Mouse (Mus musculus) forelimb bud, embryonic 11.5 days (tissue): Measurements from ENCODE around the gene Gm42417.
"Not testable (repeated sequence)": the region's sequence is repeated elsewhere in the genome, so short reads cannot be mapped to it uniquely, and the experiment has no call there.

ENCODE experiments used
- DNase-seq: peaks from one replicate; pipeline ENCODE4 v3.0.0-alpha.2; 2012; ENCODE audit warnings: low read depth, low spot score

The Gm42417 gene

DNA sequence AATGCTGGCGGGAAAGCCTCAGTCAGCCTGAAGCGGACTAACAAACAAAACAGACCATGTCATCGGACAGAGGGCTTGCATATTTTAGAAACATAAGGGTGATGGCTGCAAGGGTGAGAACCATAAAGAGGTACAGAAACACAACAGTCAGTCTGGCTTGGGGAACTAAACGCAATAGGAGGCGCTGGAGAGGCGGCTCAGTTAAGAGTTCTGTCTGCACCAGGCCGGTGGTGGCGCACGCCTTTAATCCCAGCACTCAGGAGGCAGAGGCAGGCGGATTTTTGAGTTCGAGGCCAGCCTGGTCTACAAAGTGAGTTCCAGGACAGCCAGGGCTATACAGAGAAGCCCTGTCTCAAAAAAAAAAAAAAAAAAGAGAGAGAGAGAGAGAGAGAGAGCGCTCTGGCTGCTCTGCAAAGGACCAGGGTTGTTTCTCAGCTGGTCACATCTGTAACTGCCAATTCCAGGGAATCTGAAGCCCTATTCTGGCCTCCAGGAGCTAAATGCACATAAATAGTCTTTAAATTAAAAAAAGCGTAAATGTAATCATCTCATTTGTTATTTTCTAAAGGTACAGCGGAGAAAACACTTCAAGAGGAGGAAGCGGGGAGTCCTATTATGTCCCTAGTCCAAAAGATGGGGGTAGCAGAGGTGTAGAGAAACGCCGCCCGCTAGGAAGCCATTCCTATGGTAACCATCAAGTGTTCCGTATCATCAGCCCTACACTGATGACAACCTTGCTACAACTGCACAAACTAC lies 6.8 kb upstream of the Gm42417 start:
- no peak for DNase-seq

DNA sequence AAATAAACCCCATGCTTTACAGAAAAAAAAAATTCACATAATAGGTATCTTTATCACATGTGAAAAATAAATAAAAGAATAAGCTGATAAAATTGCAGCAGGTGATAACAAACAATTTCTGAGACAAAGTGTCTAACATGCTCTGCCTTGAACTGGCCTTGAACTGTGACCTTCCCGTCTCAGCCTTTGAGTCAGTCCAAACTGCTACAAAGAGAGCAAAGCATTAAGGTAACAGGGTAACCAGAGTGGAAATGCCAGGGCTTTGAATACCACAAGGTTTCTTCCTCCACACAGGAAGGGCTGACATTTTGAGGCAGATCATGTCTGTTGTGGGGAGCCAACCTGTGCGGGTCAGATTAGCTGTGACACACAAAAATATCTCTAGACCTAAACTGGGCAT lies 6.2 kb upstream of the Gm42417 start:
- DNase-seq: no peak

DNA sequence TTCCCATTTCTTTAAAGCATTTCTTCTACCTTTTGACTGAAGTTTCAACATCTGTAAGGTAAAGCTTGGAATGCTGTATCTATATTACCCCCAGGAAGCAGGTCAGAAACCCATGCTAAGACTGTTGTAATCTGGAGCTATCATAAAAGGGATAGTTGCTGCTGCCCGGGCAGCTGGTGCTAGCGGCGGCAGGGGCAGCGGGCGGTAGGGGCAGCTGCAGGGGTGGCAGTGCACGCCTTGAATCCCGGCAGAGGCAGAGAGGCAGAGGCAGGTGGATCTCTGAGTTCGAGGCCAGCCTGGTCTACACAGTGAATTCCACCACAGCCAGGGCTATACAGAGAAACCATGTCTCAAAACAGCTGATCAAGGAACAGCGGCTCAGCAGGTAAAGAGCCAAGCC lies 3.7 kb upstream of the Gm42417 start:
- DNase-seq: no peak

DNA sequence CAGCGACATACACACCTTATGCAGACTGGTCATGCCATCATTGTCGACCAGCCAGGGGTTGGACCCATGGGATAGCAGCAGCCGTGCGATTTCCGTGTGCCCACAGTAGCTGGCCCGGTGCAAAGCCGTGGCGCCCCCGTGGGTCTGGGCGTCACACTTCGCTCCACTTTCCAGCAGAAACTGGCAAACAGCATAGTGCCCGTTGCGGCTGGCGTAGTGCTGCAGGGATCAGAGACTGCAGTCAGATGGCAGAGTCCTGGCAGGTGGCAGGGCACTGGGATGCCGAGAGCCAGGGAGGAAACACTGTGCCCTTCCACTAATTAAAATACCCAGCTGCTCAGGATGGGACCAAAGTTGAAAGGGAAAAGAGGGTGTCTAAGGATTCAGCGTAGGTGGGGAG lies 2.6 kb upstream of the Gm42417 start:
- no peak for DNase-seq

DNA sequence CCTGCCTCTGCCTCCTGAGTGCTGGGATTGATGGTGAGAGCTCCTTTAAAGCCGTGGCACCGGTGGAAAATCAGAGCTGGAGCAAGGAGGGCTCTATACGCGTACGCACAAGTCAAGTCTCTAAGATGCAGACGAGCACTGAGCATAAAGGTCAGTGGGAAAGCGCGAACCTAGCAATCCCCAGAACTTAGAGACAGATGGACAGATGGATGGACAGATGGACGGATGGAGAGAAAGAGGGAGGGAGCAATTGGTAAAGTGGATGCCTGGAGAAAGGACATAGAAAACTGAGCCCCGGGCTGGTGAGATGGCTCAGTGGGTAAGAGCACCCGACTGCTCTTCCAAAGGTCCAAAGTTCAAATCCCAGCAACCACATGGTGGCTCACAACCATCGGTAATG lies 1.6 kb upstream of the Gm42417 start:
- DNase-seq: no peak

DNA sequence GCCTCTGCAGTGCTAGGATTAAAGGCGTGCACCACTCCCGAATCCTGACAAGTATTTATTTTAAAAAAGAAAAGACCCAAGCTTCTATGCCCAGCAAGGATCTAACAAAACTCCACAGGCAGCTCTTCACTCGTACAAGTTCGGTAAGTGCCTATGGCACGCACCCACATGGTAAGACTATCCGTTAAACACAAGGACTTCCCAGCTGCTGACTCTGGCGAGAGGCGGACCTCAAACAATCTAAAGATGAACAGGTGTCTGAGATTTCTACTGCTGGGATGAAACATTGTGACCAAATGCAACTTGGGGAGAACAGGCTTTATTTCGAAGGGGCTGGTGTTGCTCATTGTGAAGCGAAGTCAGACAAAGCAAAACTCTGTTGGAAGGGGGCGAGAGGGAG lies 903 bp upstream of the Gm42417 start:
- DNase-seq: no peak

DNA sequence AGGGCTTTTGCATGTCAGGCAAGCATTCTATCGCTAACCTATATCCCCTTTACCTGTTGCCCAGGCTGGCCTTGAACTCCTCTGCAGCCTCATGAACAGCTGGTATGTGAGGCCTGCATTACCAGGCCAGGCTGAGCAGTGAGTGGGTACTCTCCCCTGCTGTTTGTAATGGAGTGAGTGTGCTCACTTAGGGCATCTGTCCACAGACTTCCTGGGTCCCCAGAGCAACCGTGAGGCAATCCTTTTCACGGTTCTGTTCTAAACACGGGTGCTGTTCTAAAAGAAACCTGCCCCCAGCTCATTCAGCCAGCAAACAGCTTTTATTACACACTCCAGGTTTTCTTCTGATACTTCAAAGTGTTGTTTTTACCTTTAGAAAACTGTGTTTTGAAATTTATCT lies 502 bp downstream of the Gm42417 start:
- no peak for DNase-seq

DNA sequence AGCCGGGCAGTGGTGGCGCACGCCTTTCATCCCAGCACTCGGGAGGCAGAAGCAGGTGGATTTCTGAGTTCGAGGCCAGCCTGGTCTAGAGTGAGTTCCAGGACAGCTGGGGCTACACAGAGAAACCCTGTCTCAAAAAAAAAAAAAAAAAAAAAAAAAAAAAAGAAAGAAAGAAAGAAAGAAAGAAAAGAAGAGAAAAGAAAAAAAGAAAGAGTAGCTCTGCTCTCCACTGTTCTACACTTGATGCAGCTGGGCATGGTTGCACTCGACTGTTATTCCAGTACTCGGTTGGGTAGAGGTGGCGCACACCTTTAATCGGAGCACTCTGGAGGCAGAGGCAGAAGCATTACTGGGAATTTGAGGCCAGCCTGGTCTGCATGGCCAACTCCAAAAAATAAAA lies 2.4 kb downstream of the Gm42417 start, which contains the start of gene Ankrd23:
Gene Ankrd23 (minus strand): TSS at position 101 of the 400 bp plus-strand sequence.
- DNase-seq: not testable (repeated sequence)

DNA sequence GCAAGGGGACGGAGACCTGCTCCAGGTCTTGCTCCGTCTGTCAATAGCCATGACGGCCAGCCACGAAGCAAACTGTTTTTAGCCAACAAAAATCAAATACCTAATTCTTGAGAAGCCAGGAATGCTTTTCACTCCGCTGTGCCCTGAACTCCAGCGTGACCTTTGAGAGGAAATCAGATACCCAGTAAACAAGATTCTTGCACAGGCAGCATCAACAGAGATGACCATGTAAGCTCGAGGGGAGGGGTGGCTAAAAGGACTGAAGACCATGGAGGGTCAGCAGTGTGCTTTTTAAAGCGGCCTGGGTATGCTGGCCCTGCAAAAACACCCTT lies 2.9 kb downstream of the Gm42417 start:
- DNase-seq: no peak

DNA sequence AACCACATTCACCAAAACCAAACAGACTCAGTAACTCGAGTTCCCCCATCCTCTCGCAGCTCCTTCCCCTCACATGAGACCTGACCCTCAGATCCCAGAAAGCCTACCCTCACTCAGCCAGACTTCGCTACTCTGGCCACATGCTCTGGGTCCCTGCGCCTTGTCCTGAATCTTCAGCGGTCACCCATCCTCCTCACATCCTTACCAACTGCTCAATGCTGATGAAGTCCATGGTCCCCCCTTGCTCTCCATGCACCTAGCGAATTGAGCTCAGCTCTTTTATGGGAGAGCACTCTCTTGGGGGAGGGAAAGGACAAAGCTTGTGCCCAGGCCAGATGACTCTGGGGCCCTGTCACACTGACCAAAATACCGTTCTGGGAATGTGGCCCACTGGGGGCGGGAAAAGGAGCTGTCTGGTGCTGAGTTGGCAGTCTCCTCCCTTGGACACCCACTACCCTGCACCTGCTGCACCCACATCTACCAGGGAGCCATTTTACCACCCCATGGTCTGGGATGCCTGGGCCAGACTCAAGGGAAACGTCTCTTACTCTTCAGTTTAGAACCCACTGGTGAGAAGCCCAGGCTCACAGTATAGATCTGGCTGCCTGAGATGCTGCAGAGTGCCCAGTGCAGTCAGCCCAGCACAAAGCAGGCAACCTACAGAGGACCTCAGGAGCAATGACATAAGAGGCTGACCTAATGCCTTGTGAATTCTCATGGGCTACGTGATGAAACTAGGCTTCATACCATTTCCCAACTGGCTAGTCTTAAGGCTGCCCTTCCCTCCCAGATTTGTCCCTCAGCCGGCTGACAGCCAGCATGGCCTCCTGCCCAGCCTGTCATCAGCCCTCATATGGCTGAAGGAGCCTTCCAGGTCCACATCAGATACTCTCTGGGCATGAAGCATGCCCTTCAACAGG lies 3.5 kb downstream of the Gm42417 start:
- no peak for DNase-seq

DNA sequence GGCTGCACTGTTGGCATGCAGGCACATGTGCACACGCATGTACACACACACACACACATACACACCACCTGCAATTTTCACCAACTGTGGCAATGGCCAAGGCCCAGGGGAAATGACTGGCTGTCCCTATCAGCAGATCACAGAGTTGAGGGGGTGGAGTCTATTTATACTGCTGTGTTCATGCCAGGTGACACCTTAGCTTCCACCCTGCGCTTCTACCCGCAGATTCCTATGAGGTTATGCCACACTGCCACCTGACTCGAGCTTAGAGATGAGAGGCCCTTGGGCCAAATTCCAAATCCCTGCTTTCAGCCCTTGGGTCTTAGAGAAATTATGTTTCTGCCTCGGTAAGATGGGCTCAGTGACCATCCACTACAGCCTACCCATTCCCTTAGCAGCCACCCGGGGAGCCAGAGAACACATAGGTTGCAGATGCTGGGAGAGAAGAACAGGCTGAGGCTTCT lies 4.6 kb downstream of the Gm42417 start:
- no peak for DNase-seq

DNA sequence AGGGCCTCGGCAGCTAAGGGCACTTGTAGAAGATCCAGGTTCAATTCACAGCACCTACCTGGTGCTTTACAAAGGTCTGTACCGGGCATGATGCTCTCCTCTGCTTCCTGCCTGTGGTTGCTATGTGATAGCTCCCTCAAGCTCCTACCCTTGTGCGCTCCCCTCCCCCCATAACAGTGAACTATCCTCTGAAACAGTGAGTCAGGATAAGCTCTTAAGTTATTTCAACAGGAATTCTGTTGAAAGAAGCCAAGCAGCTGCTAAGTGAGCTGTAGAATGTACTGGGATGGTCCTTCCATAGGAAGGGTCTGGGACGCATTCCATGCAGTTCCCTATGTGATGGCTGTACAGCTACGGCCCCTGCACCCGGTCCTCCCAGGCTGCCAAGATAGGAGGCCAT lies 5.7 kb downstream of the Gm42417 start:
- DNase-seq: no peak

DNA sequence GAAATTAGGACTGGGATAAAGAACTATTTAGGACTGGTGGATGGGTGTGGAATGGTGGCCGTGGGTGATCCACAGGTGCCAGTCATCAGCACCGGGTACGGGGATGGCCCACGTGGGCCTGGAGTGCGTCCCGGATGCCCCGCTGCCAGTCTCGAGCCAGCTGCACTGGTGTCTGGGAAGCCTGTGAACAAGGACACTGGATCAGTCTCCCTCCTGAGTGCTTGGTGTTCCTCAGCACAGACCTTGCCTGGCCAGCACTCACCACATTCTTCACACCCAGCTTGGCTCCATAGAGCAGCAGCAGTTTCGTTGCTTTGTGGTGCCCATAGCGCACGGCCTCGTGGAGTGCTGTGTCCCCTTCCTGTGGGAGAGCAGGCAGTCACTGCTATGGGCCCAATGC lies 7.8 kb downstream of the Gm42417 start:
- DNase-seq: no peak

DNA sequence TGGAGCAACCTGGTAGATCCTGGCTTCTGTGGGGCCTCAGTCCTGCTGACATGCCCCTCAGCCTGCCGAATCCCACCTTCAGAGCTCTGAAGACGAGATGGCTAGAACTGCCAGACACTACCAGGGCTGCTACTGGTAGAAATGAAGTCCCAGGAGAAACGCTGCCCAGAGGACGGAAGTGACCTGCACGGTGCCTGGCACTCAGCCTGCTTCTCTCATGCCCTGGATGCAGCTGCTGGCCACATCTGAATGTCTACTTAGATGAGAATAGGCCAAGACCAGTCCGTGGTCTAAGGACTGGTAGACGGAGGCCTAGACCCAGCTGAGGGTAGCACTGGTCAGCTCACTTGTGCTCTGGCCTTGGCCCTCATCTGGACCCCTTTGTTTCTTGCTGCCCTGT lies 8.3 kb downstream of the Gm42417 start:
- DNase-seq: no peak

DNA sequence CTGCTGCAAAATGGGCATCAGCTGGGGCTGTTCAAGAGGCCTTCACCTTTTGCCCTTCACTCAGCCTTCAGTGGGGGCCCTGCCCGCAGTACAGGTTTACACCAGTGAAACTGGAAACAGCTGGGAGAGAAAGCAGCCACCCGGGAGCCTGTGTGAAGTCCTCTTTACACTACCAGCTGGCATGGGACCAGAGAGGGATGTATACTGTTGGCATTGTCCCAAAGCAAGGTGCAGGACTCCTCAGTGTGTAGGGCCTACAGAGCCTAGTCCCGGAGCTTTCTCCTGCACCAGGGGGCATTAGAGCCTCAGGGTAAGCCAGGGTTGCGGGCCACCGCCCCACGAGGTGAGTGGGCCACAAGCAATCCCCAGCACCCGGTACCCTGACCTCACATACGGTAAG lies 8.7 kb downstream of the Gm42417 start:
- no peak for DNase-seq

DNA sequence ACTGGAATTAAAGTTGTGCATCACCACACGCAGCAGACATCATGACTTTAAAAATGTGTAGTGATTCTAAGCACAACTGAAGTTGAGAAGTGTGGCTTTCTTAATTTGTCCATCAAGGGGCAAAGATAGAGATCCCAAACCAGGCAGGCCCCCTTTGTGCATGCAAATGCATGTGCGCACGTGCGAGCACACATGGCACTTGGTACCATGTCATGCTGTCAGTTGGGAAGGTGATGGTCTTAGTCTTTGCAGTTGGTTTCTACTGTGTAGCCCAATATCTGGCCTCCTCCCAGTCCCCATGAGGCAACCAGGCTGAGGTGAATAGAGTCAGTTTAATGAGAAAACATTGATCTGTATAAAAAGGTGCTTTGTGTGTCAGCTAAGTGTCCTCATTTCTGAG lies 9.4 kb downstream of the Gm42417 start:
- no peak for DNase-seq

DNA sequence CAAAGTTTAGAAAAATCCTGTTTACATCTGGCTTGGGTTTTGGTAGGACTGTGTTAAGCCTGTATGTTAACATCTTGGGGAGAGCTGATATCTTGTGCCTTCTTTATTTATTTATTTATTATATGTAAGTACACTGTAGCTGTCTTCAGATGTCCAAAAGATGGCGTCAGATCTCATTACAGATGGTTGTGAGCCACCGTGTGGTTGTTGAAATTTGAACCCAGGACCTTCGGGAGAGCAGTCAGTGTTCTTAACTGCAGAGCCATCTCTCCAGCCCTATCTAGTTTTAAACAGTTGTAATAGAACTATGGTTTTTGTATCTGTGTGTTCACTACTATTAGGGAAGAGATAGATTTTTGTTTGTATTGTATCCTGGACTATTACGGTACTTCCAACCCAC lies 10.0 kb downstream of the Gm42417 start:
- no peak for DNase-seq

DNA sequence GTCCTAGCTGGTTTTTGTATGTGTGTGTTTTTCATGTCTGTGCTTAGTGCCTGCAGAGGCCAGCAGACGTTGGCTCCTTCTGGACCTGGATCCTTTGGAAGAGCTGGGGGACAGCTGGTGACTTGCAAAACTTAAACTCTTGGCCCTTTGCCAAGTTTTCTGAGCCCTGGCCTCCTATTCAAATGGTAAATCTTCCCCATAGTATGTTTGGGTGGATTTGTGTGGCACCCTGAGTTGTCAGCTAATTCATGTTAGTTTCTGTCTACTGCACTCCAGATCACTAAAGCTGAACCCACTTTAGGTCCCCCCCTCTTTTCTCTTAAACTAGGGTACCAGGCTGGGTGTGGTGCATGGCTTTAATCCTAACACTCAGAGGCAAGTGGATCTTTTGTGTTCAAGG lies 10.9 kb downstream of the Gm42417 start:
- no peak for DNase-seq

DNA sequence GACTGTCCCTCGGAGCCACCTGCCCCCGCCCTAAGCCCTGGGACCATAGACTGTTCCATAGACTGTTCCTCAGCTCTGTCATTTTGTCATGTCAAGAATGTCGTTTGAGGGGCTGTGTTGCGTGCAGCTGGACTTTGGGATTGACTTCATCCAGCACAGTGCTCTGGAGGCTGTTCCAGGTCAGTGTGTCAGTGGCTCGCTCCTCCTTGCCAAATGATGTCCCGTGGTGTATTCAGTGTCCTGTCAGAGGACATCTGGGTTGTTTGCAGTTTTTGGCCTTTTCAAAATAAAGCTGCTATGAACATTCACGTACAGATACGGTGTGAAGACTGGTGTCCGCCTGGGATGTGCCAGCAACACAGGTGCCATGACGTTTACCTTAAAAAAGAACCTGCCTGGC lies 12.3 kb downstream of the Gm42417 start:
- DNase-seq: no peak

DNA sequence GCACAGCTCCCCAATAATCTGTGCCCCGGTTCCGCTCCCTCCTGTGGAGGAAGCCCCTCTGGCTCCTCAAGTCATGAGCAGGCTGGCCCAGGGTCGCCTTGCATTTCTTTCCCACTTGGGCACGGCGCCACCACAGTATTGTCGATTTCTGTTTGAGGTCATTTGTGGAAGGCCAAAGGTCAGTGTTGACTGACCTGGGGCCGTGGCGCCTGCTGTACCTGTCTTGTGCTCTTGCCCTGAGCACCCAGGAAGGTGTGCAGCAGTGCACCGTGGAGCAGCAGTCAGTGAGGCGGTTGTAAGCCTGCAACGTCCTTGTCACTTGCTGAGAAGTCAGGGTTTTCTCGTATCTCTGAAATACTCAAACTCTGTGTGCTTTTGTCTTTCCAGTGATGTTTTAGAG lies 13.5 kb downstream of the Gm42417 start:
- no peak for DNase-seq

DNA sequence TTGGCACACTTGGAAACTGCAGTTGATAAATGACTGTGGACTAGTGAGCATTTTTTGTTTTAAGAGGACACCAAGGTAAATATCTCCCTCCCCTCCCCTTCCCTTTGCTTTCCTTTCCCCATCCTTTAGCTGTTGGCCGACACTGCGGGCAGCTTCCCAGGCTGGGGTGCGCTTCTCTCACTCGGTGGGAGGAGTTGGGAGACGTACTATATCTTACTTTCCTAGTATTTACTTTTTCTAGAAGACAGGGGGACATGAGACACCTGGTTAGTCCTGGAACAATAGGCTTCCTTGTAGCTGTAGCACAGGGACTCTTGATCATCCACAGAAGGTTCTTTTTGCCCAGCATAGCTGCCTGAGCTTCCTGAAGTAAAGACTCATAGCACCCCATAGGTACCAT lies 15.2 kb downstream of the Gm42417 start:
- DNase-seq: no peak

DNA sequence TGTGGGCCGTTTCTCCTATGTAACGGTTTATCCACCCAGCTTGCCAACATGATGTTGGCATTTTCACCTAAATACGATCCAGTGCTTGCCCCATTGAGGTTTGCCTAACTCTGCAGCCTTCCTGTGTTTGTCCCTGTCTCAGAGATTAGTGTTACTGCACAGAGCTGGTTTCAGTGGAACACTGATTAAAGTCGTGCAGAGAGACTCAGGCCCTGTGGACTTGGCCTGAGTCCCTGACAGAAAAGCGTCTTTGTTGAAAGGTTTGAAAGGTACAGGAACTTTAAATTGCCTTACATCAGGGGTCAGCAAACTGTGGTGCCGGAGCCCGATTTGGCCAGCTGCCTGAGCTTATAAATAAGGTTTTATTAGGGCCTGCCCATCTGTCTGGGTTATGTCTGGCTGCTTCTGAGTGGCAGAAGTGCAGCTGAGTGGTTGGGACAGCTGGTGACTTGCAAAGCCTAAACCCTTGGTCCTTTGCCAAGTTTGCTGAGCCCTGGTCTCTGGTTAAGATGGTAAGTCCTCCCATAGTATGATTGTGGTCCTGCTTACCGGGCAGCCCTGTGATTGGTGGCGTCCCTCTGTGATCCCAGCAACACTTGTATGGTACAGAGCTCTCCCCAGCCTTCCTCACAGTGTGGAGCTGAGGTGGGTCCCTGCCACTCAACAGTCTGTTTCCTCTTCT lies 15.8 kb downstream of the Gm42417 start:
- DNase-seq: peak; percentile 9
